Mouse (Mus musculus) ZHBTc4 (cell line): Measurements from ENCODE around the gene H2-DMa.
A peak's percentile ranks its signal among the peaks of the same experiment; 100 is the strongest.

ENCODE experiments used
- DNase-seq: peaks from one replicate; pipeline ENCODE4 v3.0.0-alpha.2; 2011; ENCODE audit warnings: low read depth, low spot score

Gene H2-DMa

GRCm38 (mm10) chr17:34119249-34120179 is at the start of gene H2-DMa:
Gene H2-DMa, plus strand, starts transcription at chr17:34119541.
- peak; percentile 99 for DNase-seq

- DNase-seq, result no peak
These were observed 47.2 kb upstream of the H2-DMa start for GRCm38 (mm10) chr17:34072091-34072490.

- peak; percentile 77 for DNase-seq
These were observed 44.1 kb upstream of the H2-DMa start for GRCm38 (mm10) chr17:34075271-34075670.

GRCm38 (mm10) chr17:34077549-34077948 is 41.8 kb upstream of the H2-DMa start:
- peak; percentile 87 for DNase-seq

- DNase-seq, result peak; percentile 41
These were observed 41.2 kb upstream of the H2-DMa start for GRCm38 (mm10) chr17:34078148-34078547.

- no peak for DNase-seq
These were observed 40.3 kb upstream of the H2-DMa start for GRCm38 (mm10) chr17:34079002-34079401.

GRCm38 (mm10) chr17:34079621-34080020 is 39.7 kb upstream of the H2-DMa start:
- peak; percentile 82 for DNase-seq

- peak; percentile 66 for DNase-seq
These were observed 36.2 kb upstream of the H2-DMa start for GRCm38 (mm10) chr17:34083104-34083503.

- DNase-seq, result peak; percentile 64
These were observed 32.0 kb upstream of the H2-DMa start for GRCm38 (mm10) chr17:34087386-34087785.

GRCm38 (mm10) chr17:34088124-34088523 is 31.2 kb upstream of the H2-DMa start:
- DNase-seq, result no peak

- peak; percentile 84 for DNase-seq
These were observed 28.4 kb upstream of the H2-DMa start for GRCm38 (mm10) chr17:34090923-34091322.

GRCm38 (mm10) chr17:34092197-34092875 is 27.0 kb upstream of the H2-DMa start, which contains the start of gene H2-Oa:
Gene H2-Oa, plus strand, starts transcription at chr17:34092340.
- DNase-seq, result no peak

- peak; percentile 84 for DNase-seq
These were observed 26.0 kb upstream of the H2-DMa start for GRCm38 (mm10) chr17:34093199-34093874.

- no peak for DNase-seq
These were observed 24.9 kb upstream of the H2-DMa start for GRCm38 (mm10) chr17:34094283-34095035.

- DNase-seq, result no peak
These were observed 22.8 kb upstream of the H2-DMa start for GRCm38 (mm10) chr17:34096497-34097010.

GRCm38 (mm10) chr17:34097272-34097671 is 22.1 kb upstream of the H2-DMa start:
- no peak for DNase-seq

- peak; percentile 54 for DNase-seq
These were observed 20.4 kb upstream of the H2-DMa start for GRCm38 (mm10) chr17:34098709-34099479.

- no peak for DNase-seq
These were observed 19.8 kb upstream of the H2-DMa start for GRCm38 (mm10) chr17:34099531-34099930.

- DNase-seq, result no peak
These were observed 18.2 kb upstream of the H2-DMa start for GRCm38 (mm10) chr17:34101185-34101584.

GRCm38 (mm10) chr17:34101604-34102032 is 17.7 kb upstream of the H2-DMa start:
- DNase-seq, result peak; percentile 94
